Mouse (Mus musculus) forebrain, embryonic 12.5 days (tissue): Measurements from ENCODE around the gene Sdk2. TPM values are rescaled to one million over a fixed set of nuclear protein-coding genes. Genes with fewer than 3 reads are reported as not detected.
A peak's percentile ranks its signal among the peaks of the same experiment; 100 is the strongest.

Experiments used
- ATAC-seq: fragments of 200-750 bp; cut with Nextera tagmentation; 2 replicates; pipeline ENCODE4 v1.8.0; 2017; ENCODE audit warnings: moderate TSS enrichment; ENCODE audit not compliant: low FRiP score
- H3K27ac ChIP-seq: fragments of 300-500 bp; sonication (generic); 2 replicates; pipeline ENCODE4 v1.5.1; 2016; ENCODE audit warnings: mild to moderate bottlenecking
- H3K27me3 ChIP-seq: fragments of 300-500 bp; sonication (generic); 2 replicates; pipeline ENCODE4 v1.6.1; 2016; ENCODE audit warnings: mild to moderate bottlenecking
- H3K36me3 ChIP-seq: fragments of 300-500 bp; sonication (generic); replicated peaks from 2 replicates; pipeline ENCODE4 v1.6.1; 2016; ENCODE audit warnings: mild to moderate bottlenecking
- H3K4me1 ChIP-seq: fragments of 300-500 bp; sonication (generic); 2 replicates; pipeline ENCODE4 v1.6.1; 2016
- H3K4me2 ChIP-seq: fragments of 300-500 bp; sonication (generic); 2 replicates; pipeline ENCODE4 v1.6.1; 2016; ENCODE audit warnings: mild to moderate bottlenecking, moderate library complexity
- H3K4me3 ChIP-seq: fragments of 300-500 bp; sonication (generic); replicated peaks from 2 replicates; pipeline ENCODE4 v1.5.1; 2016; ENCODE audit warnings: mild to moderate bottlenecking
- H3K9ac ChIP-seq: fragments of 300-500 bp; sonication (generic); 2 replicates; pipeline ENCODE4 v1.6.1; 2016; ENCODE audit warnings: mild to moderate bottlenecking
- H3K9me3 ChIP-seq: fragments of 300-500 bp; sonication (generic); 2 replicates; pipeline ENCODE4 v1.6.1; 2016
- WGBS: fragments of 180-500 bp; shearing (Covaris S2); methylation state at CpG from one replicate; pipeline ENCODE4 v1.1.7; 2016; 5-methylcytosine and 5-hydroxymethylcytosine counted together
- polyA plus RNA-seq: library from polyadenylated mRNA; unstranded; fragments of >200 nt; fragmentation: Nextera tagmentation; extraction: Ambion mirVana; gene quantifications from 2 replicates; pipeline ENCODE4 v1.2.1, GENCODE M21; 2016

Sdk2 gene
- polyA plus RNA-seq, 1 experiment from 2014 or later, result 3.0 TPM

- no peaks in the 10 kb centered on the region; the same call in 1 of the 2 replicates for H3K4me1 ChIP-seq
- no peak overlapping the region for H3K4me3 ChIP-seq
- ATAC-seq, result peak; percentile 83
- H3K27me3 ChIP-seq, result 0 out of 2 replicates have a peak, but pooled peaks cover 4% of the 10 kb centered on the region
- no peak overlapping the region for H3K27ac ChIP-seq
- H3K9me3 ChIP-seq, result no peaks in the 10 kb centered on the region
- H3K9ac ChIP-seq, result no peak overlapping the region
- H3K36me3 ChIP-seq, result no peaks in the 10 kb centered on the region
- no peak overlapping the region for H3K4me2 ChIP-seq
- 34% methylated on average over 8 of the region's 8 CpGs for WGBS
Observed at GRCm38 (mm10) chr11:113865627-113866026, 201.2 kb downstream of the Sdk2 start.

- Histone ChIP-seq H3K36me3 (no peaks in the 10 kb centered on the region), H3K4me3 (no peak overlapping the region), H3K4me1 (no peaks in the 10 kb centered on the region; the same call in 1 of the 2 replicates), H3K9ac (no peak overlapping the region), H3K4me2 (no peak overlapping the region), H3K27me3 (0 out of 2 replicates have a peak, but pooled peaks cover 4% of the 10 kb centered on the region), H3K9me3 (no peaks in the 10 kb centered on the region), H3K27ac (no peak overlapping the region)
- ATAC-seq, result no peak
- 70% methylated on average over 5 of the region's 5 CpGs for WGBS
Observed at GRCm38 (mm10) chr11:113863408-113863807, 203.4 kb downstream of the Sdk2 start.

GRCm38 (mm10) chr11:113855661-113856060 is 211.2 kb downstream of the Sdk2 start:
- Histone ChIP-seq H3K27me3 (peaks cover 11% of the 10 kb centered on the region), H3K27ac (no peak overlapping the region), H3K4me2 (no peak overlapping the region), H3K9ac (no peak overlapping the region), H3K4me3 (no peak overlapping the region), H3K36me3 (no peaks in the 10 kb centered on the region), H3K4me1 (no peaks in the 10 kb centered on the region), H3K9me3 (no peaks in the 10 kb centered on the region)
- WGBS, result 89% methylated on average over 13 of the region's 13 CpGs
- no peak for ATAC-seq

- Histone ChIP-seq H3K36me3 (no peaks in the 10 kb centered on the region), H3K4me2 (no peak overlapping the region), H3K27ac (no peak overlapping the region), H3K27me3 (peaks cover 44% of the 10 kb centered on the region), H3K4me3 (no peak overlapping the region), H3K4me1 (0 out of 2 replicates have a peak, but pooled peaks cover 5% of the 10 kb centered on the region), H3K9me3 (no peaks in the 10 kb centered on the region), H3K9ac (no peak overlapping the region)
- 90% methylated on average over 8 of the region's 8 CpGs for WGBS
- no peak for ATAC-seq
Observed at GRCm38 (mm10) chr11:113851750-113852149, 215.1 kb downstream of the Sdk2 start.

- Histone ChIP-seq H3K27me3 (peaks cover 55% of the 10 kb centered on the region), H3K36me3 (no peaks in the 10 kb centered on the region), H3K4me1 (0 out of 2 replicates have a peak, but pooled peaks cover 5% of the 10 kb centered on the region), H3K4me3 (no peak overlapping the region), H3K27ac (no peak overlapping the region), H3K4me2 (no peak overlapping the region), H3K9ac (no peak overlapping the region), H3K9me3 (no peaks in the 10 kb centered on the region)
- 37% methylated on average over 7 of the region's 7 CpGs for WGBS
- no peak for ATAC-seq
Observed at GRCm38 (mm10) chr11:113849322-113849721, 217.5 kb downstream of the Sdk2 start.

- Histone ChIP-seq H3K27ac (no peak overlapping the region), H3K27me3 (peaks cover 67% of the 10 kb centered on the region), H3K36me3 (no peaks in the 10 kb centered on the region), H3K9me3 (no peaks in the 10 kb centered on the region), H3K4me2 (no peak overlapping the region), H3K9ac (no peak overlapping the region), H3K4me3 (no peak overlapping the region), H3K4me1 (no peaks in the 10 kb centered on the region)
- peak; percentile 67; the same call in 1 of the 2 replicates for ATAC-seq
- 26% methylated on average over 6 of the region's 6 CpGs for WGBS
Observed at GRCm38 (mm10) chr11:113843920-113844319, 222.9 kb downstream of the Sdk2 start.

- Histone ChIP-seq H3K4me3 (no peak overlapping the region), H3K36me3 (no peaks in the 10 kb centered on the region), H3K9me3 (no peaks in the 10 kb centered on the region), H3K27me3 (peaks cover 57% of the 10 kb centered on the region), H3K4me1 (no peaks in the 10 kb centered on the region), H3K9ac (no peak overlapping the region), H3K4me2 (no peak overlapping the region), H3K27ac (no peak overlapping the region)
- ATAC-seq, result no peak
- 94% methylated on average over 11 of the region's 11 CpGs for WGBS
Observed at GRCm38 (mm10) chr11:113842879-113843278, 224.0 kb downstream of the Sdk2 start.

- Histone ChIP-seq H3K9me3 (no peaks in the 10 kb centered on the region), H3K9ac (no peak overlapping the region), H3K4me3 (no peak overlapping the region), H3K36me3 (no peaks in the 10 kb centered on the region), H3K27me3 (peaks cover 43% of the 10 kb centered on the region; the same call in 1 of the 2 replicates), H3K4me2 (no peak overlapping the region), H3K4me1 (peaks cover 28% of the 10 kb centered on the region), H3K27ac (no peak overlapping the region)
- 92% methylated on average over 6 of the region's 6 CpGs for WGBS
- ATAC-seq, result no peak
Observed at GRCm38 (mm10) chr11:113831608-113832007, 235.2 kb downstream of the Sdk2 start.

GRCm38 (mm10) chr11:113828081-113828554 is 238.7 kb downstream of the Sdk2 start:
- peak overlapping the region; percentile 8; the same call in 1 of the 2 replicates for H3K27ac ChIP-seq
- peak; percentile 66 for ATAC-seq
- H3K4me1 ChIP-seq, result peaks cover 22% of the 10 kb centered on the region
- WGBS, result 22% methylated on average over 24 of the region's 24 CpGs
- H3K27me3 ChIP-seq, result peaks cover 41% of the 10 kb centered on the region; the same call in 1 of the 2 replicates
- H3K9me3 ChIP-seq, result no peaks in the 10 kb centered on the region
- peak overlapping the region; percentile 49 for H3K4me2 ChIP-seq
- H3K4me3 ChIP-seq, result peak overlapping the region; percentile 15; the same call in 1 of the 2 replicates
- peak overlapping the region; percentile 30 for H3K9ac ChIP-seq
- no peaks in the 10 kb centered on the region for H3K36me3 ChIP-seq

- Histone ChIP-seq H3K36me3 (no peaks in the 10 kb centered on the region), H3K4me3 (no peak overlapping the region), H3K9ac (no peak overlapping the region), H3K9me3 (no peaks in the 10 kb centered on the region), H3K4me1 (peaks cover 12% of the 10 kb centered on the region), H3K27me3 (0 out of 2 replicates have a peak, but pooled peaks cover 11% of the 10 kb centered on the region), H3K4me2 (no peak overlapping the region), H3K27ac (no peak overlapping the region)
- 97% methylated on average over 10 of the region's 10 CpGs for WGBS
- ATAC-seq, result no peak
Observed at GRCm38 (mm10) chr11:113820005-113820404, 246.8 kb downstream of the Sdk2 start.

GRCm38 (mm10) chr11:113819001-113819400 is 247.8 kb downstream of the Sdk2 start:
- H3K4me3 ChIP-seq, result no peak overlapping the region
- H3K27ac ChIP-seq, result no peak overlapping the region
- 0 out of 2 replicates have a peak, but pooled peaks cover 11% of the 10 kb centered on the region for H3K27me3 ChIP-seq
- no peak overlapping the region for H3K9ac ChIP-seq
- H3K4me2 ChIP-seq, result no peak overlapping the region
- H3K9me3 ChIP-seq, result no peaks in the 10 kb centered on the region
- no peak for ATAC-seq
- WGBS, result 7% methylated on average over 1 of the region's 1 CpGs
- H3K4me1 ChIP-seq, result peaks cover 12% of the 10 kb centered on the region
- no peaks in the 10 kb centered on the region for H3K36me3 ChIP-seq

GRCm38 (mm10) chr11:113816971-113817548 is 249.8 kb downstream of the Sdk2 start:
- Histone ChIP-seq H3K36me3 (no peaks in the 10 kb centered on the region), H3K4me2 (no peak overlapping the region), H3K9ac (no peak overlapping the region), H3K27ac (no peak overlapping the region), H3K4me3 (no peak overlapping the region), H3K27me3 (0 out of 2 replicates have a peak, but pooled peaks cover 11% of the 10 kb centered on the region), H3K4me1 (peaks cover 8% of the 10 kb centered on the region), H3K9me3 (no peaks in the 10 kb centered on the region)
- 75% methylated on average over 12 of the region's 12 CpGs for WGBS
- ATAC-seq, result no peak

GRCm38 (mm10) chr11:113816439-113816838 is 250.4 kb downstream of the Sdk2 start:
- Histone ChIP-seq H3K9me3 (no peaks in the 10 kb centered on the region), H3K4me1 (peaks cover 8% of the 10 kb centered on the region), H3K27ac (no peak overlapping the region), H3K27me3 (0 out of 2 replicates have a peak, but pooled peaks cover 9% of the 10 kb centered on the region), H3K36me3 (no peaks in the 10 kb centered on the region), H3K4me2 (no peak overlapping the region), H3K4me3 (no peak overlapping the region), H3K9ac (no peak overlapping the region)
- no peak for ATAC-seq
- 94% methylated on average over 4 of the region's 4 CpGs for WGBS
